Mouse (Mus musculus): ENCODE results near the gene Ncaph2.

Ncaph2 gene

GRCm38 (mm10) chr15:89341678-89342077, 13.8 kb upstream of the Ncaph2 start:
- no peak for DNase-seq (ENCODE audit: low read depth, low spot score)

- DNase-seq (ENCODE audit: low read depth, low spot score) = no peak
Observed at GRCm38 (mm10) chr15:89343325-89343724, 12.2 kb upstream of the Ncaph2 start.

GRCm38 (mm10) chr15:89350447-89350846, 5.1 kb upstream of the Ncaph2 start:
- no peak for DNase-seq (ENCODE audit: low read depth, low spot score)

DNA sequence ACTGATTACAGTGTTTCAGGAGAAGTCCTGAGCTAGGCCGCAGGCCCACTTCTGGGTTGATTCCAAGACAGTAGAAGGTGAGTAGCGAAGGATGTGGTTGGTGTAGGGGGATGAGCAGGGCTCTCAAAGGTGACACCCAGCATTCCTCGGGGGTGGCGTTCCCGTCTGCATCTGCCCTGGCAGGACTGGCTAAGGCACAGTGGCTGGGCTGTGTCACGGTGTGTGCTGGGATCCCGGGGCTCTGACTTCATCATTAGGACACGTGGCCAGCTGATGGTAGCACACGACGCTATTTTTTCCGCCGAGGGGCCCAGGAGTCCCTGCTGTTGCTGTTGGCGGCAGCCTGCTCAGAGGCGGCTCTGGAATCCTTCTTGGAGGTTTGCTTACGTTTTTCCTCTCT, 4.2 kb upstream of the Ncaph2 start:
- no peak for DNase-seq (ENCODE audit: low read depth, low spot score)

- no peak for DNase-seq (ENCODE audit: low read depth, low spot score)
Observed at GRCm38 (mm10) chr15:89352054-89352453, 3.5 kb upstream of the Ncaph2 start.

GRCm38 (mm10) chr15:89352795-89353194, 2.7 kb upstream of the Ncaph2 start:
- DNase-seq (ENCODE audit: low read depth, low spot score) = no peak

GRCm38 (mm10) chr15:89353837-89354236, 1.7 kb upstream of the Ncaph2 start:
- DNase-seq (ENCODE audit: low read depth, low spot score) = no peak

DNA sequence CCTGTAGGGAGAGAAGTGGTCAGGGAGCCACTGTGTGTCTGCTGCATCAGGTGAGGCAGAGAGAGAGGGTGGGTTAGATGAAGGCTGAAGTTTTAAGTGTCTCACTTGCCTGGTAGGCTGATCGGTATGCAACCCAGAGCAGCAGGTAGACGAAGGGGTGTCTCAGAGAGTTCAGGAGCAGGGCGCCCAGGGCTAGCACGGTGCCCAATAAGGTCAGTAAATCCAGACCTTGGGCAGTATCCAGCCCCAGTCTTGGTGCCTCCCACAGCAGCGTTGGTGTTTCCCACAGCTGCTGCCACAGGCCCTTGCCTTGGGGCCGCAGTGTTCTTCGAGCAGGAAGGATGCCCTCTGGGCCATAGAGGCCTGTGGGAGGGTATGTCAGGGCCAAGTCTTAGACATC, 1.1 kb upstream of the Ncaph2 start:
- no peak for DNase-seq (ENCODE audit: low read depth, low spot score)

DNA sequence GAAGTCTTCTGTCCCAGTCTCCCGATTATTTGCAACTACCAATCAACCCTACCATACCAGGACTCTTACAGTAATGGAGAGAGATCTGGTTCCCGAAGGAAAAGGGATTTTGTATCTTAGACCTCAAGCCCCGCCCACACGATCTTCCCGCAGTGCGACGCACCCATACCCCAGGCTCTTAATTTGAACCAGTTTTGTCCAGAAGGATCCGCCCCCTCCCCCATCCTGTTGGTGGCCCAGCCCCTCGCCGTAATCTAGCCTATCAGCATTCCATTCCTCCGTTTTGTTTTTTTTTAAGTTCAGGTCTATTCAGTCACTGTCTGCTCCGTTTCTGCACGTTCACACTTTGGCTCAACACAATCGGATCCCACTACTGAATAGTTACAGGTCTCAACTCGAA, 853 bp downstream of the Ncaph2 start:
- peak; percentile 97 for DNase-seq (ENCODE audit: low read depth, low spot score)

DNA sequence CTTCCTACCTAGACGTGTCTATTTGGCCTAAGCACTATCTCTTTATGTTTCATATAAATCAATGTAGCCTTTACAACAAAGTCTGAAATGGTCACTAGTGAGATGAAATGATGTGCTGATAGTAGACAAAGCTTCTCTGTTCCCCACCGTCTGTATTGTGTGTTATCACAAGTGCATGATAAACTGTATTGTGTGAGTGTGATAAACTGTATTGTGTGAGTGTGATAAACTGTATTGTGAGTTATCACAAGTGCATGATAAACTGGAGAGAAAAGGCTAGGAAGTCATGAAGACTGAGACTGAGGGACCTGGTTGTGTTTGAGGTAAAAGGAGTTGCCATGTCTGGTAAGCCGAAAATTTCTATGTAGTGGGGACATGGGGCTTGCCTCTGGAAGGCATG, 3.3 kb downstream of the Ncaph2 start:
- no peak for DNase-seq (ENCODE audit: low read depth, low spot score)

DNA sequence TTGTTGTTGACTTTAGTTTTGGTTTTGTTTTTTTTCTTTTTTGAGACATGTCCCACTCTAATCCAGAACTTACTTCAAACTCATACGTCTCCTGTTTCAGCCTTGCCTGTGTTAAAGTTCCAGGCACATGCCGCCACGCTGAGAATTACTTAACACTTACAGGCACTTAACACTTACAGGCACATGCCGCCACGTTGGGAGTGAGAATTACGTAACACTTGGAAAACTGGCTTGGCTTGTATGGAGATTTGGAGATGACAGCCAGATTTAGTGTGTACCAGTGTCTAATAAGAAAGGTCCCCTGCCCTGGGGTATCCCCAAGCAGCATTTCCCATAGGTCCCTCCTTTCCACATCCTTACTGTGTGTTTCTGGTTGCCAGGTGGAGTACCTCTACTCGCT, 7.5 kb downstream of the Ncaph2 start:
- no peak for DNase-seq (ENCODE audit: low read depth, low spot score)

DNA sequence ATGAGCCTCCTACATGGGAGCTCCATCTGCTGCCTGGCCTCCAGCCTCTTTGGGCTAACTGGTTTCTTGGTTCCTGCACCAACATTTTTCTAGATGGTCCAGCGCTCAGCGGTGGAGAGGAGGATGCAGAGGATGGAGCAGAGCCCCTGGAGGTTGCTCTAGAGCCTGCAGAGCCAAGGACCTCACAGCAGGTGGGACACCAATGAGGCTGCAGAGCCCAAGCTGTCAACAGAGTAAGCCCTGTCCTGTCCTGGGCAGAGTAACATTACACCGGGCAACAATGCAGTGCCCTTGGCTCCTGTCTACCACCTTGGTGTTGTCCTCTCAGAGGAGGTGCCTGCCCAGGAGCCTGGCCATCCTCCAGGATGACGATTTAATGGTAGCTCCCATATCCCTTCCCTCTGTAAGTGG, 9.6 kb downstream of the Ncaph2 start:
- no peak for DNase-seq (ENCODE audit: low read depth, low spot score)

DNA sequence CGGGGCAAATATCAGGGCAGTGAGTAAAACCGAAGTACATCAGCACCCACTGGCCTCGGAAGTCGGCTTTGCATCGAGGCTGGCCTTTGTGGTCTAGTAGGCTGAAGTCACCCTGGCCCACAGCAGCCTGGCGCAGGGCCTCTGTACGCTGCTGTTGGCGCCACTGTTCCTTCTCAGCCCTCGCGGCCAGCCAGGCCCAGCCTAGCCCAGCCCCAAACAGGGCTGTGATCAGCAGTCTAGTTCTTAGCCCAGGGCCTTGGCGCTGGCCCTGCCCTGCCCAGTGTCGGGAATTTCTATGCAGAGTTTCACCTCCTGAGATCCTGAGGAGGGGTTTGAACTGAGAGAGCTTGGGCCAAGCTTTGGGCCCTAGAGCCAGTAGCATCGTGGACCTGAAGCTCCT, 16.5 kb downstream of the Ncaph2 start:
- no peak for DNase-seq (ENCODE audit: low read depth, low spot score)

GRCm38 (mm10) chr15:89372536-89372935, 17.0 kb downstream of the Ncaph2 start:
- DNase-seq (ENCODE audit: low read depth, low spot score) = peak; percentile 20

DNA sequence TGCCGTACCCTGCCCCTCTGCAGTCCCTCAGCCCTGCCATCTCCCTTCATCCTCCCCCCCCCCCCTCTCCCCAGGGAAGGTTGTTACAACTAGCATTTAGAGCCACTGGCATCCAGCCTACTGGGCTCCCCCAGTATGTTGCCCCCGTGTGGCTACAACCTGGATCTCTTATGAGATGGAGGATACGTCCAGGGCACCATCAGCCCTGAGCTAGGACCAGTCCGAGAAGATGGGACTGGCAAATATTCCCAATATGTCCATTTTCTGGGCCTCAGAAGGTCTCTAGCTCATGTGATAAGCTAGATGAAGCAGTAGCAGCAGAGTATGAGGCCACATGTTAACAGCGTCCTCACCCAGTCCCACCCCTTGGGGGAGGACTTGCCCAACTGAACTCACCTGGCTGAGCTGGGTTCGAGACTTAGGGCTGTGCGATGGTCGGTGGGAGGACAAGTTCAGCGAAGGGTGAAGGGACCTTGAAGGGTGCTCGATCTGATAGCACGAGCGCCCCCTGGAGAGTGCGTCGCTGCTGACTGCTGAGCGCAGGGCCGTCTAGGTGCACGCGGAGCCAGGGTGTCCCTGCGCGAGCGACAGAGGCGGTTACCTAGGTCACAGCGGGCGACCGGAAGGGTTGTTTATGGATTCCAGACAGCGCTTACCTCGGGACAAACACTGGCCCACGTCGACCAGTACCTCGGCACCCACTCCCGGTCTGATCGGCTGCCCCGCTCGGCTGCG, 17.7 kb downstream of the Ncaph2 start:
- peak; percentile 95 for DNase-seq (ENCODE audit: low read depth, low spot score)

DNA sequence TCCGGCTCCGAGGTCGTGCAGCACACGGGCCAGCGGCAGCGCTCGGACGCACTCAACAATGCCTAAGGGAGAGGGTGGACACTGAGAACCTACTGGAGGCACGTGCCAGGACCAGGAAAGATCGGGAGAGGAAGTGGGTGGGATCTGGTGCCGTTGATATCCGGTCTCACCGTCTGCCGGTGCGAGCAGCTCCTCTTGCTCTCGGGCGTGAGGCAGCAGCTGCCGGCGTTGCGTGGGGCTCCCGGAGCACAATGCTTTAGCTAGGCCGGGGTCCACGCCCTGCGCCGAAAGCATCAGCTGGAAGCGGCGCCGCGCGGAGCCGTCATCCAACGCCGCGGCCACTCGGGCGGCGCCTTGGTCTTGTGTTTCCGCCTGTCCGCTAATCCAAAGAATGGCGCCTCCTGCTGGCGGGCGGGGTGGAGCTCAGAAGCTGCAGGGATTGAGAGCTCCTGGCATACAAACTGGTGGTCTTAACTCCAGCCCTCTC, 18.3 kb downstream of the Ncaph2 start, which contains the start of gene Sco2:
Gene Sco2, minus strand, starts transcription at position 85 of the 487 bp plus-strand sequence.
- peak; percentile 95 for DNase-seq (ENCODE audit: low read depth, low spot score)

- no peak for DNase-seq (ENCODE audit: low read depth, low spot score)
Observed at GRCm38 (mm10) chr15:89374340-89374739, 18.8 kb downstream of the Ncaph2 start.

DNA sequence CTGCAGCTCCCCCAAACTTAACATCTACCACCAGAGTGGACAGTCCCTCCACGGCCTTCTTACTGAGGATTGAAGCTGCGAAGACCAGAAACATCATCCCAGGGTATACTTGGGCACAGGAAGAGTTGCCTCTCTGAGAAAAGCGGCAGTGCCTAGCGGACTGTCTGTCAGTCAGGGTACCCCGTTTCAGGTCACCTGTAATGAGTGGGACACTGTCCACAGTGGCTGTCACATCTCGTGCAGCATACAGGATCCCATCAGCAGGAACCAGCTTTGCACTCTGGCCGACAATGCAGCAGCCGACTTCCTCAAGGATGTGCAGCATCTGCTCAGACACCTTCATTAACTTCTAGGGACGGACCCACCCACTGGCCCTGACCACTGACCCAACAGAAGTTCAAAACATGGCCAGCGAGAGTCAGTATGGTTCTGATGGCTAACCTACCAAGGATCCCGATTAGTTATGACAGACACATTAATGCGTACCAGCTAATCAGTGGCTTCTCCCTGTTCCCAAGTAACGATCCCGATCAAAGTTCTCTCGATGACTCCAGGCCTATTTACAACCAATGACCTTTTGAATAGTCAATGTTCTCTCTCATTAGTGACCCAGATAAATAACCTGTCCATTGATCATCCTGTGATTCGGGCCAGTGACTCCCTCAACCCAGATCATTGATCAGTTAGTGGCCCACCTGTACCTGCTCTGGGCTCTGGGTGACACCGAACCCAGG, 19.4 kb downstream of the Ncaph2 start:
- DNase-seq (ENCODE audit: low read depth, low spot score) = no peak

DNA sequence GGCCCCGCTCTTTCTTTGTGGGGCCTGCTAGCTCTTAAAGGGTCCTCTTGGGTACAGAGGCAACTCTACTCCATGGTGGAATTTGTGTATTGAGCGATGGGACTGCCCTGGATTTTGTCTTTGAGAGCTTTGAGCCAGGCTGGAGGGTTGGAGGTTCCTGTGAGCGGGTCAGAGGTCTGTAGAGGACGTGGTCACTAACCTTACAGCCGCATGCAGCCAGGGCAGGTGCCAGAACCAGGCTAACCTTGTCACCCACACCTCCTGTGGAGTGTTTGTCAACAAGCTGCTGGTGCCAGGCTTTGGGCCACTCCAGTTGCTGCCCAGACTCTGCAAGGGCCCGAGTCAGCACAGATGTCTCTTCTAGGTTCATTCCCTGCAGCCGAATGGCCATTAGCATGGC, 20.5 kb downstream of the Ncaph2 start:
- DNase-seq (ENCODE audit: low read depth, low spot score) = no peak

- DNase-seq (ENCODE audit: low read depth, low spot score) = no peak
Observed at GRCm38 (mm10) chr15:89376957-89377356, 21.4 kb downstream of the Ncaph2 start, which contains the start of gene Tymp. Tymp (minus strand) TSS chr15:89377039.

GRCm38 (mm10) chr15:89377362-89377761, 21.8 kb downstream of the Ncaph2 start:
- no peak for DNase-seq (ENCODE audit: low read depth, low spot score)

DNA sequence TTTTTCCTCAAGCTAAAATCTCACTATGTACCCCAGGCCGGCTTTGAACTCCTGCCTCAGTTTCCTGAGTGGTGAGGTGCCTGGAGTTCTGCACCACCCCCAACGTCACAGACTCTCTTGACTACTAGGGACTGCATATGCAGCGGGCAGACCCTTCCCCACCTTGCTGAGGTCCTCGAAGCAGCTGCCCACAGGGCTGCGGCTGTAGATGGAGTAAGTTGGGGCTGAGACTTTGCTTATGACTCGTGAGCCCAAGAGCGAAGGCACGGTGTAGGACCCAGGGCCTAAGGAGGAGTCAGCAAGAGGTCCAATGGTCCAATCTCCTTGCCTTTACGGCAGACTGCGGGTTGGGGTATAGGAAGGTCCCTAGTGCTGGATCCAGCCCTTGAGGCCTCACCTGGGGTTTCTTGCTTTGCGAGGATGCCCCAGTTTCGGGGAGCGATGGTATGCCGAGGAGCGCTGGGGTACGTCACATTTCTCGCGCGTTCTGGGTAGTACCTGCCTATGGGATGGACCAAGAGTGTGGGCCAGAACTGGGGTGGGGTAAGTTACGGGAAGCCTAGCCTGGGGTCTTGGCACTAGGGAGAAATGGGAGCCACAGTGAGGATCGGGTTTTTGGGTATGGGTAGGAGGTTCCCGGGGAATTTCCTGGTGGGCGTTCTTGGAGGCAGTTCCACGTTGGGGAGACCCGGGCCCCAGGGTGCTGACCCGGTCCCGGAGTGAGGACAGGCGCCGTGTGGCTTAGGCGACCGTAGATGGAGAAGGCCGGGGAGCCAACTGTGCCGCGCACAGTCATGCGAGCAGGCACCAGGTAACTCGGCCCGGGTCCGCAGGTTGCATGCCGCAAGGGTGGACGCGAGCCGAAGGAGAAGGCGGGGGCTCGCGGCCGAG, 22.7 kb downstream of the Ncaph2 start:
- DNase-seq (ENCODE audit: low read depth, low spot score) = no peak
